Mouse (Mus musculus) C2C12 (cell line): ENCODE measurements around the gene Orm1.

Experiments used
- CEBPB ChIP-seq: IDR thresholded peaks from one replicate; pipeline ENCODE4 v1.6.1; 2011; ENCODE audit warnings: low read depth, mild to moderate bottlenecking, control low read depth, moderate library complexity
- CTCF ChIP-seq: IDR thresholded peaks from one replicate; pipeline ENCODE4 v1.5.1; 2011; ENCODE audit not compliant: control insufficient read depth, insufficient read depth, insufficient read length
- FOSL1 ChIP-seq: IDR thresholded peaks from one replicate; pipeline ENCODE4 v1.8.0; 2011; ENCODE audit warnings: mild to moderate bottlenecking, low read length; ENCODE audit not compliant: poor library complexity, insufficient read depth, severe bottlenecking
- MYOD1 ChIP-seq: IDR thresholded peaks from one replicate; pipeline ENCODE4 v1.6.1; 2011; ENCODE audit warnings: low read depth; ENCODE audit not compliant: control insufficient read depth, insufficient read length

DNA sequence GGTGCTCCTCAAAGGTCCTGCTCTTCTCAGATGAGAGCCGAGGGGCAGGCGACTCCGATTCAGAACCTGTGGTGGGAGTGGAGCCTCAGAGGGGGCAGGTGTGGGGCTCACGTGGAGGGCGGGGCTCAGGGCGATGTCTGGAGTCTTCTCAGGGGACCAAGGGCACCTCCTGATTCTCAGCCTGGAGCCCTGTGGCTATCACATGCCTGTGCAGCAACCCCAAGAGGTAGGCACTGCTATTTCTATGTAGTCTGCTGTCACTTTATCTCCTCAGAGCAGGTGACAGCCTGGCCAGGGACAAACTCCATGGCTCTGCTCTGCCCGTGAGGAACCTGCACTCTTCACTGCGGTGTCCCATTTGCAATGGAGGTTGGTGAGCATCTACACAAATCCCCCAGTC lies 29.0 kb downstream of the Orm1 start:
- TF ChIP-seq CTCF (no peak), CEBPB (no peak), MYOD1 (no peak), FOSL1 (no peak)
